Mouse (Mus musculus) macrophage (primary cell): ENCODE measurements around the gene Phf19. TPM values are rescaled to one million over a fixed set of nuclear protein-coding genes. Genes with fewer than 3 reads are reported as not detected.

ENCODE experiments used
- H3K27ac ChIP-seq: fragments of 350-480 bp; formaldehyde crosslinking; 2 replicates; pipeline ENCODE4 v1.9.0; 2021
- H3K36me3 ChIP-seq: fragments of 350-480 bp; formaldehyde crosslinking; 2 replicates; pipeline ENCODE4 v1.9.0; 2021; ENCODE audit errors: inconsistent target
- H3K4me3 ChIP-seq: fragments of 350-480 bp; formaldehyde crosslinking; 2 replicates; pipeline ENCODE4 v1.9.0; 2021; ENCODE audit errors: inconsistent target
- H3K79me2 ChIP-seq: fragments of 350-480 bp; formaldehyde crosslinking; 2 replicates; pipeline ENCODE4 v1.9.0; 2021; ENCODE audit errors: inconsistent target
- WGBS: methylation state at CpG from one replicate; pipeline ENCODE4 v1.1.7; 2026; ENCODE audit warnings: inconsistent platforms; ENCODE audit not compliant: missing documents; 5-methylcytosine and 5-hydroxymethylcytosine counted together
- polyA plus RNA-seq: library from polyadenylated mRNA; stranded (reverse); fragments of 250-400 nt; gene quantifications from 3 replicates; pipeline ENCODE4 v1.2.4, GENCODE M21; 2018; ENCODE audit warnings: inconsistent platforms

Gene Phf19
- polyA plus RNA-seq, 1 experiment from 2014 or later, result 3.5 TPM

DNA sequence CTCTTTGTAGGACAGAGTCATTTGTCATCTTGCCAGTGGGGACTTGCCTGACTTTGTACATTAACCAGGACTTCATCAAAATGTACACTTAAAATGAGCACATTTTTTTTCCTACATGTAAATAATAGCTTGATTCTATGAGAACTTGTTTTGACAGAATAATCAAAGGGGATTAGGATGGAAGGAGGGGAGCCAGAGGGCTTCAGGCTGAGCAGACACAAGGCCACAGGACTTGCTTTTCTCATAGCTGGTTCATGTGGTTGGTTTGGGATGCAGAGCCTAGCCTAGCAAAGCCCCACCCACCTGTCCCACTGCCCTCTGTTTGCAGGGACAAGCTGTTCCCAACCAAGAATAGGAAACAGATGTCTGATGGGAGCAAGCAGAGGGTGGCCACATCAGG lies 37.6 kb upstream of the Phf19 start:
- H3K36me3 ChIP-seq, result no peaks in the 10 kb centered on the region
- H3K27ac ChIP-seq, result no peak overlapping the region
- H3K4me3 ChIP-seq, result no peak overlapping the region
- no peaks in the 10 kb centered on the region for H3K79me2 ChIP-seq

DNA sequence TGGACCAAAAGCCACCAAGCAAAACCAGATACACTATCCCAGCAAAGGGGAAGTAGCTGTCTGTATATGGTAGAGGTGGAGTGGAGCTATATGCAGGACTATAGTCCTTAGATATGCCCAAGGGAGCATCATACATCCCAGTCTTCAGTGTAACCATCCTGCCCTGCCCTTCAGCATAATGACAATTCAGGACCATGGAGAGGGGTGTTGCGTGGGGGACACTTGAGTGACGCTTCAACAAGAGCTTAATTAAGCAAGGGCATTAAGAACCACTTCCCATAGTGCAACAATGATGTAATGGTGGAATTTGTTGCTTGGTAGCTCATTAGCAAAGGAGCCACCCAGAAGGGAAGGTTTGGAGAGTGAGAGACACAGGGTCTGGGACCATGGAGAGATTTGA lies 34.8 kb upstream of the Phf19 start:
- Histone ChIP-seq H3K27ac (no peak overlapping the region), H3K79me2 (no peaks in the 10 kb centered on the region), H3K36me3 (no peaks in the 10 kb centered on the region), H3K4me3 (no peak overlapping the region)
- WGBS, result 78% methylated on average over 2 of the region's 2 CpGs

DNA sequence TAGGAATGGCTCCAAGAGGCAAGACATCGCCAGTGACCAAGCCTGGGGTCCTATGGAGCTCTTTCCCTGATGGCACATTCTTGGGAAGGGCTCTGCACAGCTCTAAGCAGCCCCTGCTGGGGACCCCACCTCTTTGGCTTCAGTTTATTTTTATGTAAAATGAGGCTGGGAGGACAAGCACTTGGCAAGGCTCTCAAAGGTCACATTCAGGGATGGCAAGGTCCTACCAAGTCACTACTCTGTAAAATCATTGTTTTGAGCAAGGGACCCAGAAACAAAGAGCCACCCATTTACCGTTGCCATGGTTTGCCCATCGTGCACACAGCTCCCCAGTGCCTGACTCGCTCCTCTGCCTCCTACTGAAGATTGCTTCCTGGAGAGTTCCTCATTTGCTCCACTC lies 32.2 kb upstream of the Phf19 start:
- 50% methylated on average over 4 of the region's 4 CpGs for WGBS
- Histone ChIP-seq H3K36me3 (no peaks in the 10 kb centered on the region), H3K27ac (no peak overlapping the region), H3K79me2 (no peaks in the 10 kb centered on the region), H3K4me3 (no peak overlapping the region)

DNA sequence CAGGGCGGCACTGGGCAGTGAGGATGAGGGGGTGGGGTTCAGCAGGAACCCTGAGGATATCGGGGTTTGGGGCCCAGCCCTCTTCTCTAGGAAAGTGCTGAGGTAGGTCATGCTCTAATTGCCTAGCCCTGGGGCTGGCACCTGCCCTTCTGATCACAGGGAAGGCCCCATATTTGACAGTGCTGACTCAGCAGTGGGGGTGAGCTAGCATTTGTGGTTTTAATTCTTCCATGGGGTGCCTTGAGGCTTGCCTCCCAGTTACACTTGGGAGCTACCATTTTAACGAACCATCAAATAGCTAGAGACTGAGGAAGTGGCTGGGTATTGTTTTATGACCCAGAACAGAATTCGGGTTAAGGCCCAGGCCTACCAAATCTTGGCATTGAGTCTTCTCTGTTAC lies 31.8 kb upstream of the Phf19 start:
- Histone ChIP-seq H3K79me2 (no peaks in the 10 kb centered on the region), H3K36me3 (no peaks in the 10 kb centered on the region), H3K4me3 (no peak overlapping the region), H3K27ac (no peak overlapping the region)
- 49% methylated on average over 4 of the region's 4 CpGs for WGBS

DNA sequence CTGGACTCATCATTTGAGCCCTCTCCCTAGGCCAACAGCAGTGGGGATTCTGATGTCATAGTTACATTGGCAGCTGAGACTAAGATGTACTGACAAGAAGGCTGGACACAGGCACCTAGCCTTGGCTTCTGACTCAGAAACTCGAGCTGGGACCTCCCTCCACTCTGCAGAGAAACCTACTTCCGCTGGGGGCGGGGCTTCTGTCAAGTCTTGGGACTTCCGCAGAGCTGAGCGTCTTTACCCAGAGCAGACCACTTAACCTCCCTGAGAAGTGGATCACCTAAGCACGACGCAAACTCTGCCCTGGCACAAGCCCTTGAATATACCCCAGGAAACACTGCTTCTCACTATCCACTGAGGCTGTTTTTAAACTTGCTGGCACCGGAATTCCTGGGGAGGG lies 30.9 kb upstream of the Phf19 start:
- H3K79me2 ChIP-seq, result no peaks in the 10 kb centered on the region
- 0 out of 2 replicates have a peak overlapping the region, but pooled peaks have one; percentile 5 for H3K27ac ChIP-seq
- no peaks in the 10 kb centered on the region for H3K36me3 ChIP-seq
- H3K4me3 ChIP-seq, result no peak overlapping the region
- 8% methylated on average over 8 of the region's 8 CpGs for WGBS

DNA sequence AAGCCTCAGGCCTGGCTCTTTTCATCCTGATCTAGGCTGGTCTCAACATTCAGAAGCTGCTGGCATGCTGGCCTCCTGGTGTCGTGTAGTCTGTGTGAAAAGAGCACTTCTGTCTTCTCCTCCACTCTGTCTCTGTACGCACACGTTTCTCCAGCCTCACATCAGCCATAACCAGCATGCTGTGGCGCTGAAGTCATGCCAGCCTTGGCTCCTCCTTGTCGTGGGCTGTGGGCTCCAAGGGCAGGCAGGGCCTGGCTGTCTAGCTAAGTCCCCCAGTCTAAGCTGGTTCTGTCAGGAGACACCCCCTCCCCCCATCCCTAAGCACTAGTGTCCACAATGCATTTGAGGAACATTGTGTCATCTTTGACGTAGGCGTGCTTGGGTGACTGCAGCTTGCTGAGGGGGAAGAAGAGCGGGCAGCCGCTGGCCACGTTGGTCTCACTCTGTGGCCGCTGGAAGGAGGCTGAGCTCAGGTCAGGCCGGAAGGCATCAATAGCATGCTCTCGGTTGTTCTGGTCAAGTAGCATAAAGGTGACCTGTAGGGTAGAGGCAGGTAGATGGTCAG lies 29.8 kb upstream of the Phf19 start:
- Histone ChIP-seq H3K4me3 (no peak overlapping the region), H3K79me2 (no peaks in the 10 kb centered on the region), H3K27ac (no peak overlapping the region), H3K36me3 (no peaks in the 10 kb centered on the region)
- 73% methylated on average over 13 of the region's 13 CpGs for WGBS

DNA sequence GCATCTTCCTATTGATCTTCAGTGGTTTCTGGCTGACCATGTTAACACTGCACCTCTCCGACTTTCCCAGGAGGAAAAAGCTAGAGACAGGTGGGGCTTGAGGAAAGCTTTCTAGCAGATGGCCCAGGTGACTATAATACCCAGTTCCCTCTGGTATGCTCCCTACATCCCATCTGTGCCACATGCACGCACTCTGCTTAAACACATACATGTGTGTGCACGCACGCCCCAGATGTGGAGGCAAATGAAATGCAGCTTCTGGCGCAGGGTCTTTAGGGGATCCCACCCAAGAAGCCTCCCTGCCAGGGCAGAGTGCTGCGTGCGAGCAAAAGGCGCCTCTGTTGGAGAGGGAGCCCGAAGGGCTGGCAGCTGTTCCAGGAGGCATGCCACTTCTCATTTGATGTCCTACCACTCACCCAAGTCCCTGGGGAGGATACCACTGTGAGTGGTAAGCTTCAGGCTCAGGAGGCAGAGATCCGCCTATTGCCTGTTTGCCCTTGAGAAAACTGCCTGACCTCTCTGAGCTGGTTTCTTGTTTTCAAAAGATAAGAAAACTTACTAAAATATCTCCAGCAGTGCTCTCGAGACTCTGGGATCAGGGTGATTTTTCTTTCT lies 27.3 kb upstream of the Phf19 start:
- Histone ChIP-seq H3K79me2 (no peaks in the 10 kb centered on the region), H3K36me3 (no peaks in the 10 kb centered on the region), H3K4me3 (no peak overlapping the region), H3K27ac (no peak overlapping the region)
- WGBS, result 94% methylated on average over 11 of the region's 11 CpGs

DNA sequence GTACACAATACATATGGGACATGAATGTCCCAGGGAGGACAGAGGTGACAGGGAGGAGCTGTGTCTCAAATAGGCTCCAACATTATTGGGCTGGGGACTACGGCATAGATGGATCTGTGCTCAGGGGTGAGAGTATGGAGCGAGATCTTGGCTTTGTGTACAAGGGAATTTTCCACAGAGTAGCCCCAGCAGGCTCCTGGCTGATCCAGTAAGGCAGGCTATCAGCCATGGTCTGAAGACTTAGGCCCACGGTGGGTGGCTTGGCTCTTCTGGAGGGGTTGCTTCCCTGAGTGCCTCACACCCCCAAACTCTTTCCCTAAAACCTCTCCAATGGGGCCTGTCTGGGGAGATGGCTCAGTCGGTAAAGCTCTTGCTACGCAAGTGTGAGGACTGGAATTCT lies 26.4 kb upstream of the Phf19 start:
- Histone ChIP-seq H3K36me3 (no peaks in the 10 kb centered on the region), H3K4me3 (no peak overlapping the region), H3K27ac (no peak overlapping the region), H3K79me2 (no peaks in the 10 kb centered on the region)
- 96% methylated on average over 5 of the region's 5 CpGs for WGBS

DNA sequence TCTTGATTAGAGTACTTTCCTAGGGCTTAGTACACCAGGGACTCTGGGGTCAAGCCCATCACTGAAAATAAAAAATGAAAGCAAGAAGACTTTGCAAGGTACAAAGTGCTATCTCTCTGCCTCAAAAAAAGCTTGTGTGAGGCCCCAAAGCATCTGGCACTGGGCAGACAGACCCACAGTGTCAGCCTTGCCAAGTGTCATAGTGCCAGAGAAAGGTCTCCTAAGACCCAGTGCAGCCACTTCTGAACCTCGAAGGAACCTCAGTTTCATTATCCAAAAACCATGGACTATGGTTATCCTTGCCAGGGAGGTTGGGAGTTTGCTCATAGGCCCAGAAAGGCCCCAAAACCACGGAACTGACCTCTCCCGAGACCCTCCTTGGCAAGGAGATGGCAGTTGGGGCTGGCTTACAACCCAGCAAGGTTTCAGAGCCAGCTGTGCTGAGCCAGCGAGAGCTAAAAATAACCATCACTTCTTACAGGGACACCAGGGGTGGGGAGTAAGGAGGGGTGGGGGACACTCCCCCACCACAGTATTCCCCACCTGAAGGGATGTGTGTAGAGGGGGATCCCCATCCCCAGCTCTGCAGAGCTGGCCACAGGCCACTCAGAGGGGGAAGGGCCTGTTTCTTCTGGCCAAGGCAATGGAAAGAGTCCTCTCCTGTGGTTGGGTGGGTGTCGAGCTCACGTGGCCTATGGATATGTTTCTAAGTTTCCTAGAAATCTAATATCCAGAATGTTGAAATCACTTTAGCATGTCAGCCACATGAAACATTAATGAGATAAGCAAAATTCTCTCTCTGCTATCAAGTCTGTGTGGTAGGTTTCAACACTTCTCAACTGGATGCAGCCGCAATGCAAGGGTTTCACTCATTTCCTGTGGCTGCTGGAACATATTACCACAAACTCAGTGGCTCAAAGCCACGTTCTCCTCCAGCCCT lies 24.7 kb upstream of the Phf19 start:
- WGBS, result 6% methylated on average over 8 of the region's 8 CpGs
- H3K27ac ChIP-seq, result no peak overlapping the region
- no peaks in the 10 kb centered on the region for H3K36me3 ChIP-seq
- H3K79me2 ChIP-seq, result no peaks in the 10 kb centered on the region
- no peak overlapping the region for H3K4me3 ChIP-seq

DNA sequence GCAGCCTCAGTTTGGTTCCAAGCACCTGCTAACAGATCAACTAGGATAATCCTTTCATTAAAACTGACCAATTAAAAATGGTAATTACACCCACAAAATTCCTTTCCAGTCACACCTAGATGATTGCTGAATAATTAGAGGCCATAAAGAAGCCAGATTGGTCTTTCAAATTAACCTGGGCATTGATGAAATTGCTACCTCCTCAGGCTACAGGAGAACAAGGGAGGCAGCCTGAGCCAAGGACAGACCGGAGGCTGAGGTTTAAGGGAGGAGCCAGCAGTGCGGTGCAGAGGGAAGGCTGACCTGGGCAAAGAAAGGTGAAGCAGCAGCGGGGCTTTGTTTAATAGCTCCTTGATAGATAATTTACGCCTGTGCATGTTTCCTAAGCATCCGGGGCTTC lies 23.6 kb upstream of the Phf19 start:
- no peaks in the 10 kb centered on the region for H3K79me2 ChIP-seq
- no peak overlapping the region for H3K4me3 ChIP-seq
- no peak overlapping the region for H3K27ac ChIP-seq
- no peaks in the 10 kb centered on the region for H3K36me3 ChIP-seq
- WGBS, result 49% methylated on average over 5 of the region's 5 CpGs

DNA sequence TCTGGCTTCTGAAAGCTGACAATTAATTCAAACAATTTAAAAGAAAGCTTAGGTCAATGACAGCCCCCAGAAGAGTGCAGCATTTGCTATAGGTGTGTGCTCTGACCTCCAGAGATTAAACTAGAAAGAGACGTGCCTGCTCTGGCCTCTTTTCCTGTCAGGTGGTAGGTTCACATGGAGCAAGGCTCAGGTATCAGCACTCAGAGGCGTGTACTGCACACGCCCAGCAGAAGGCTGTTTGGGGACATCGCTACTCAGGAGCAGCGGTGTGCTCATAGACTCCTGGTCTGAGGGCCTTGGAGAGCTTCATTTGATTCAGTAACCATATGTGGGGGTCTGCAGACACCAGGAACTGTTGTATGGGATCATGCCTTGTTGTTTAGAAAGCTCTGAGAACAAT lies 13.5 kb upstream of the Phf19 start:
- 80% methylated on average over 5 of the region's 5 CpGs for WGBS
- no peaks in the 10 kb centered on the region for H3K79me2 ChIP-seq
- H3K36me3 ChIP-seq, result no peaks in the 10 kb centered on the region
- no peak overlapping the region for H3K4me3 ChIP-seq
- H3K27ac ChIP-seq, result no peak overlapping the region

DNA sequence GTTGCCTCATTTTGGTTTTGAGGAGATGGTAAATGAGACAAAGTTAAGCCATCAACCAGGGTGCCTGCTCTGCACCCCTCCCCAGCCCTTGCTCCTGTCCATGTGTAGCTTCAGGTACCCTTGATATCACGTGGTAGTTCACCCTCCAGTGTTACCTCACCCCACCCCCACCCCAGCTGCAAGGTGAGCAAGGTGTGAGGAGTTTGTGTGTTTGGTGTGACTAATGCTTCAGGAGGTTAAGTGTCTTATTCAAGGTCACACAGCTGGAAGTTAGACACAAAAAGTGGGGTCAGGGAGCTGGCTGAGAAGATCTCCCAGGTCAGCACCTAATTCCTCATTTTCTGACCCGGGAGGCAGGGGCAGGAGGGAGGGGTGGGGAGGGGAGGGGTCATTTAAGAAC lies 8.9 kb upstream of the Phf19 start:
- Histone ChIP-seq H3K36me3 (no peaks in the 10 kb centered on the region), H3K27ac (no peak overlapping the region), H3K79me2 (no peaks in the 10 kb centered on the region), H3K4me3 (no peak overlapping the region)
- WGBS, result 50% methylated on average over 2 of the region's 2 CpGs

DNA sequence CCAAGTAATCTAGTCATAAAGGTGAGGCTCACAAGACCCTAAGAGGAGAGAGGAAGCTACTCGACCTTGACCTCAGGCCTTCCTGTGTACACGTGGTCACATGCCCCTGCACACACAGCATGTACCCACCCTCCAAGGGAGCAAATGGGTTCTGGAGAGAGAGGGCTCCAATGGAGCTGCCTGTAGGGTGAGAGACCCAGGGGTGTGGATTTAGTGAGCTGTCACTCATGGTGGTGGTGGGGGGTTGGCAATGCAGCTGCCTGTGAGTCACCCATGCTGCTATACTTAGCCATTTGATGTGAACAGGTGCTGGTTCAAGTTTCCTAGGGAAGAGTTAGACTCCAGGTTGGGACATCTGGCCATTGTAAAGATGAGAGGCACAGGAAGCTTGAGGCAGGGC lies 6.3 kb upstream of the Phf19 start:
- Histone ChIP-seq H3K4me3 (no peak overlapping the region), H3K36me3 (no peaks in the 10 kb centered on the region), H3K27ac (no peak overlapping the region), H3K79me2 (no peaks in the 10 kb centered on the region)
- 32% methylated on average over 2 of the region's 2 CpGs for WGBS

DNA sequence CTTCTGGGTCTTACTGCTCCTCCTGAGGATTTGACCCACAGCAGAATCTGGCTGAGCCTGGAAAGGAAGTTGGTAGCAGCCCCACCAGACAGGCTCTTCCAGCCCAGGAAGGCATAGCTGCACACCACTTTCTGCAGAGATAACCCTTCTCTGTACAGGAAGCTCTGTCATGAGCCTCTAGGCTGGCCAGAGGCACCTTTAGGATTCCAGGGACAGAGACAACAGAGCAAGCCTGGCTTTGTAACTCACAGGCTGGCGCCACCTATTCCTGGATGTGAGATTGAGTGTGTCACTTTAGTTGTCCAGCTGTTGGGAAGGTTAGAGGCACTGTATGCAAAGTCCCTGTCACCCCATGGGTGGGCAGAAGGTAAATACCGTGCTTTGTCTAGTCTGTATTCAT lies 1.3 kb upstream of the Phf19 start:
- Histone ChIP-seq H3K27ac (no peak overlapping the region), H3K4me3 (no peak overlapping the region), H3K36me3 (no peaks in the 10 kb centered on the region), H3K79me2 (no peaks in the 10 kb centered on the region)
- WGBS, result 91% methylated on average over 2 of the region's 2 CpGs

DNA sequence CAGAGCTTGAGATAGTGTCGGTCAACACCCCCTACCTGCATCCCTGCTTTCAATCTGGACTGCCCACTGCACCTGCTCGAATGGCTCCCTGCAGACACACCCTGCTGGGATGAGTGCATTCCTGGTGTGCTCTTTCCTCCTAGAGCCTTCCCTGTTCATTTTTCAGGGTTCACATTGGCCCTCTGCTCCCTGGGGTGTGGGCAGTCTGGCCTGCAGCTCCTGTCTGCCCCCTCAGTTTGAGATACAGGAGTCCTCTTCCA lies 927 bp upstream of the Phf19 start:
- Histone ChIP-seq H3K79me2 (no peaks in the 10 kb centered on the region), H3K27ac (no peak overlapping the region), H3K4me3 (no peak overlapping the region; the same call in 1 of the 2 replicates), H3K36me3 (no peaks in the 10 kb centered on the region)
- WGBS, result 59% methylated on average over 2 of the region's 2 CpGs
